Mouse (Mus musculus) megakaryocyte, embryonic 14.5 days (primary cell): ENCODE measurements around the gene Mbd3.

Experiments
- FLI1 ChIP-seq: IDR thresholded peaks from 2 replicates; pipeline ENCODE4 v1.6.1; 2012; ENCODE audit warnings: low read length, inconsistent platforms, mixed read lengths
- GATA1 ChIP-seq: IDR thresholded peaks from 3 replicates; pipeline ENCODE4 v1.6.1; 2012; ENCODE audit warnings: mixed read lengths, low read length, inconsistent platforms, borderline replicate concordance

DNA sequence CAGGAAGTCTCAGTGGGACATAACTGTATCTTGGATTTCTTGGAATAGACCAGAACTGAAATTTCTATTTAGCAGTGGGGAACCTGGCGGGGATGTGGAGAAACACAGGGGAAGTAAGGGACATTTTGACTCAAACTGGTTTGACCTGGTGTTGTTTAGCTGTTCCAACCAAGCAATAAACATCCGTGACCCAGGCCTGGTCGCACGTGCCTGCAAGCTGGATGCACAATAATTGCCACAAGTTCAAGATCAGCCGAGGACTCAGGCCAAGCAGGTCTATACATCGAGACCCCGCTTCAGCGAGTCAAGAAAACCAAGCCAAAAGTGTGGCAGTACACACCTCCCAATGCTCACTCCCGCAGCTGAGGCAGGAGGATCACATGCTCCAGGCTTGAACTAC, 27.4 kb downstream of the Mbd3 start:
- TF ChIP-seq GATA1 (no peak), FLI1 (no peak)
